Mouse (Mus musculus): ENCODE measurements around the gene Fam19a2. TPM values are rescaled to one million over a fixed set of nuclear protein-coding genes. Genes with fewer than 3 reads are reported as not detected.

Gene Fam19a2
- total RNA-seq, 2 experiments from 2014 or later = 76.0 to 80.8 TPM

GRCm38 (mm10) chr10:123682718-123683255 is 419.0 kb downstream of the Fam19a2 start:
- intact Hi-C loops (cut with DNase I) = no loop called here
- no peak for DNase-seq (ENCODE audit: low spot score in 2 of 2)

- intact Hi-C loops (cut with DNase I) = no loop called here
- DNase-seq (ENCODE audit: low spot score in 2 of 2) = no peak
Measured at GRCm38 (mm10) chr10:123692186-123692925, 428.6 kb downstream of the Fam19a2 start.

GRCm38 (mm10) chr10:123692926-123693224 is 429.1 kb downstream of the Fam19a2 start:
- intact Hi-C loops (cut with DNase I) = no loop called here
- no peak for DNase-seq (ENCODE audit: low spot score in 2 of 2)

GRCm38 (mm10) chr10:123702595-123702994 is 438.8 kb downstream of the Fam19a2 start:
- intact Hi-C loops (cut with DNase I) = no loop called here
- DNase-seq (ENCODE audit: low spot score in 2 of 2) = no peak

GRCm38 (mm10) chr10:123707026-123707425 is 443.2 kb downstream of the Fam19a2 start:
- intact Hi-C loops (cut with DNase I) = no loop called here
- DNase-seq (ENCODE audit: low spot score in 2 of 2) = no peak

- DNase-seq (ENCODE audit: low spot score in 2 of 2) = peak; percentile 23 to 72
- intact Hi-C loops (cut with DNase I) = no loop called here
Measured at GRCm38 (mm10) chr10:123710738-123711137, 446.9 kb downstream of the Fam19a2 start.

GRCm38 (mm10) chr10:123721952-123722460 is 458.2 kb downstream of the Fam19a2 start:
- no peak for DNase-seq (ENCODE audit: low spot score in 2 of 2)
- intact Hi-C loops (cut with DNase I) = no loop called here

GRCm38 (mm10) chr10:123723641-123724040 is 459.8 kb downstream of the Fam19a2 start:
- DNase-seq (ENCODE audit: low spot score in 2 of 2) = no peak
- intact Hi-C loops (cut with DNase I) = no loop called here

GRCm38 (mm10) chr10:123748317-123748716 is 484.5 kb downstream of the Fam19a2 start:
- intact Hi-C loops (cut with DNase I) = no loop called here
- DNase-seq (ENCODE audit: low spot score in 2 of 2) = no peak

- no peak for DNase-seq (ENCODE audit: low spot score in 2 of 2)
- intact Hi-C loops (cut with DNase I) = no loop called here
Measured at GRCm38 (mm10) chr10:123751676-123752280, 488.0 kb downstream of the Fam19a2 start.

GRCm38 (mm10) chr10:123752755-123753154 is 489.0 kb downstream of the Fam19a2 start:
- intact Hi-C loops (cut with DNase I) = no loop called here
- DNase-seq (ENCODE audit: low spot score in 2 of 2) = no peak

- intact Hi-C loops (cut with DNase I) = no loop called here
- no peak for DNase-seq (ENCODE audit: low spot score in 2 of 2)
Measured at GRCm38 (mm10) chr10:123753996-123754395, 490.2 kb downstream of the Fam19a2 start.

- DNase-seq (ENCODE audit: low spot score in 2 of 2) = peak; percentile 8 to 67
- intact Hi-C loops (cut with DNase I) = no loop called here
Measured at GRCm38 (mm10) chr10:123789374-123789773, 525.6 kb downstream of the Fam19a2 start.

Other genes with a start within 250 kb of the Fam19a2 start
- 100 to 1,000 TPM in 1 of 2 experiments, 10 to 100 TPM in 1; 92.6 to 102 TPM for gene Mon2, start 187.5 kb upstream of the Fam19a2 start, total RNA-seq (2021)
- gene Usp15, start 67.0 kb upstream of the Fam19a2 start, total RNA-seq (2021) = 100 to 1,000 TPM; 107 to 108 TPM